Mouse (Mus musculus) forebrain, embryonic 16.5 days (tissue): ENCODE measurements around the gene Clstn3. TPM values are rescaled to one million over a fixed set of nuclear protein-coding genes. Genes with fewer than 3 reads are reported as not detected.

Experiments
- ATAC-seq: fragments of 200-750 bp; cut with Nextera tagmentation; 2 replicates; pipeline ENCODE4 v1.8.0; 2017; ENCODE audit warnings: mild to moderate bottlenecking, moderate library complexity
- H3K27ac ChIP-seq: fragments of 300-500 bp; sonication (generic); 2 replicates; pipeline ENCODE4 v1.5.1; 2014; ENCODE audit warnings: low read length, control low read depth
- H3K27me3 ChIP-seq: fragments of 300-500 bp; sonication (generic); replicated peaks from 2 replicates; pipeline ENCODE4 v1.6.1; 2014; ENCODE audit warnings: low read length; ENCODE audit not compliant: control insufficient read depth, insufficient read depth
- H3K36me3 ChIP-seq: fragments of 300-500 bp; sonication (generic); 2 replicates; pipeline ENCODE4 v1.6.1; 2014; ENCODE audit not compliant: control insufficient read depth, insufficient read depth
- H3K4me1 ChIP-seq: fragments of 300-500 bp; sonication (generic); replicated peaks from 2 replicates; pipeline ENCODE4 v1.6.1; 2014; ENCODE audit warnings: low read length; ENCODE audit not compliant: control insufficient read depth, insufficient read depth
- H3K4me2 ChIP-seq: fragments of 300-500 bp; sonication (generic); 2 replicates; pipeline ENCODE4 v1.6.1; 2014; ENCODE audit warnings: mild to moderate bottlenecking, low read length, control low read depth
- H3K4me3 ChIP-seq: fragments of 300-500 bp; sonication (generic); replicated peaks from 2 replicates; pipeline ENCODE4 v1.5.1; 2014; ENCODE audit warnings: mild to moderate bottlenecking, low read length, control low read depth
- H3K9ac ChIP-seq: fragments of 300-500 bp; sonication (generic); replicated peaks from 2 replicates; pipeline ENCODE4 v1.6.1; 2014; ENCODE audit warnings: low read depth, low read length, control low read depth
- H3K9me3 ChIP-seq: fragments of 300-500 bp; sonication (generic); 2 replicates; pipeline ENCODE4 v1.6.1; 2016; ENCODE audit warnings: low read length; ENCODE audit not compliant: control insufficient read depth
- WGBS: fragments of 180-500 bp; shearing (Covaris S2); extraction: QIAGEN DNeasy Blood & Tissue Kit; methylation state at CpG from one replicate; pipeline ENCODE4 v1.1.7; 2014; 5-methylcytosine and 5-hydroxymethylcytosine counted together
- polyA plus RNA-seq: library from polyadenylated mRNA; unstranded; fragments of >200 nt; fragmentation: Nextera tagmentation; extraction: Ambion mirVana; gene quantifications from 2 replicates; pipeline ENCODE4 v1.2.1, GENCODE M21; 2015

Gene Clstn3
- polyA plus RNA-seq, 1 experiment from 2014 or later = 90.9 TPM

DNA sequence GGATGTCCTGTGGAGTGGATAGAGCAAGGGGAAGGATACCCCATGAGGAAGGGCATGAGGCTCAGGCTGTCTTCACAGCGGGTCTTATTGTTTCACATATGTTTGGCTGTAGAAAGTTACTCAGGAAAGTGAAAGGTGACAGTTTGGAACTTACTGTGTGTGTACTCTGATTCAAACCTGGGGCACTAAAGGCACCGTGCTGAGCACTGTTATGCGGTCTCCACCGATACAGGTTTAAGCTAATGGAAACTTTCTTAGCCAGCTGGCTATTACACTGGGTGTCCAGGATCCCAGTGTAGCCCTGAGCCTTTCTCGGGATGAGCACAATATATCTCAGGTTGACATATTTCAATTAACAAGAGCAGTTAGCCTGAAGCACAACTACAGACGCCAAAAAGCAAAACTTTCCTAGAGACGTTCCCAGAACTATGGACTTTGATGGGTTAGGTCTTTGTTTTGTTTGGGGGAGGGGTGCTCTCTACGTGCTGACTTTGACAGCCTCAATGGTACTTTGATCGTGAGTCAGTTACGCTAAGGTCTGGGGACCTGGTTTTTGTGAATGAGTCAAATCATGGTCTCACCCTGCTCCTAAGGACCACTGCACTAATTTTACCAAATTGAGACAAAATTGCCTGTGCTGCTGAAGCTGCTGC is 35.4 kb upstream of the Clstn3 start:
- no peak for ATAC-seq
- Histone ChIP-seq H3K9me3 (no peaks in the 10 kb centered on the region), H3K27me3 (no peaks in the 10 kb centered on the region), H3K9ac (no peak overlapping the region), H3K36me3 (no peaks in the 10 kb centered on the region), H3K27ac (no peak overlapping the region), H3K4me1 (no peaks in the 10 kb centered on the region), H3K4me3 (no peak overlapping the region), H3K4me2 (no peak overlapping the region)
- WGBS = 44% methylated on average over 10 of the region's 10 CpGs

DNA sequence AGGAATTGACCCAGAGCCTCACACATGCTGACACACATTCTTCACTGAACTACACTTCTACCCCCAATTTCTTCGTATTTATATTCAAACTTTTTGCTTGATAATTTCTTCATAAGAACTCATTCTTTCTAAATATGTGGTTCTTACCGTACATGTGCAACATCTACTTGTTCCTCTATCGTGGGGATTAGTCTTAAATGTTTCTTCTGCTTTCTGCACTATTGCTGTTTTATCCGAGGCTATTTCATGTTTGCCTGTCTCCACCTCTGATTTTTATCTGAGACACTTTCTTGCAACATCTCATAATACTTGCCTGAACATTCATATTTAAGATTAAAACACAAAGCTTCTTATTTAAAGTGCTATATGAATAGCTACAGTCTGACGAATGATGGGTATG is 31.5 kb upstream of the Clstn3 start:
- Histone ChIP-seq H3K27me3 (no peaks in the 10 kb centered on the region), H3K36me3 (no peaks in the 10 kb centered on the region), H3K4me1 (no peaks in the 10 kb centered on the region), H3K9ac (no peak overlapping the region), H3K9me3 (no peaks in the 10 kb centered on the region), H3K27ac (no peak overlapping the region), H3K4me3 (no peak overlapping the region), H3K4me2 (no peak overlapping the region)
- no peak for ATAC-seq
- WGBS = 91% methylated on average over 5 of the region's 5 CpGs

DNA sequence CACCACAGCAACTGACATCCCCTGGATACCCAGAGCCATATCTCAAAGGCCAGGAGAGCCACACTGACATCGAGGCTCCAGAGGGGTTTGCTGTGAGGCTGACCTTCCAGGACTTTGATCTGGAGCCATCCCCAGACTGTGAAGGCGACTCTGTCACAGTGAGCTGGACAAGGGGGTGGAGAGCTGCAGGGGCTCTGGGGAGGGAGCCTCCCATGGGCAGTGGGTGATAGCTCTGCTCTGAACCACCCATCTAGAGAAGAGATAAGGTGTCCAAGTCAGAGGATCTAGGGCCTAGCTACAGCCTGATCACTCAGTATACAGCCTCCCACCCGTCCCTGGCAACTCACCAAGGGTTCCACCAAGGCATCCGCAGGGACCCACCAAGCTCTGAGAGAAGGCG is 29.3 kb upstream of the Clstn3 start:
- Histone ChIP-seq H3K9ac (no peak overlapping the region), H3K4me2 (no peak overlapping the region), H3K27ac (no peak overlapping the region), H3K9me3 (no peaks in the 10 kb centered on the region), H3K4me1 (no peaks in the 10 kb centered on the region), H3K27me3 (no peaks in the 10 kb centered on the region), H3K4me3 (no peak overlapping the region), H3K36me3 (no peaks in the 10 kb centered on the region)
- WGBS = 85% methylated on average over 5 of the region's 5 CpGs
- ATAC-seq = no peak

DNA sequence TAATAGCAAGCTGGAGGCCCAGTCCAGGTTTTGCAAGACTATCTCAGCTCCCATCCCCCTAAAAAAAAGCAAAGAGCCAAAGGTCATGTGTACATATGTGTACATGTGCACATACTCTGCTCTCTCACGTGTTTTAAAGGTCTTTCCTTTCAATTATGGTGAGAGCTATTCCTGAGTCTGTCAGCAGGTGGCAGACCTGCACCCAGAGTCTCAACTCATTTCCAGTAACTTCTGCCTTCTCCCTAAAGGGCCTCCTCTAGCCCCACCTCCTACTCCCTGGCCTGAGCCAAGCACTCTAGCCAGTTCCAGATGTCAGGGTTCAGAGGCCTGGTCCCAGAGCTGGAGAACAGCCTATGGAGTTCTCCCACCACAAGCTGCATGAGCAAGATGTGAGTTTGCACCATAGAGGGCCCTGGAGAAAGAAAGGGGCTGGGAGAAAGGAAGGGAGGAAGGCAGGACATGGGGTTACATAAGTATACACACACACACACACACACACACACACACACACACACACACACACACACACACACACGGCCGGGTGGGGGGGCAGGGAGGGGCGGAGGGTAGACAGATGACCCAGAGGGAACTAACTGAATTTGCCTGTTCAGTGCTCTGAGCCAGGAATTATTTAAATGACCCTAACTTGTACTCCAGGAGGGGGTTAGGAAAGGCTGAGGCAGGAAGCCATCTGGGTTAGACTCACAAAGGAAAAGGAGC is 28.4 kb upstream of the Clstn3 start, which contains the start of gene C1rl:
Gene C1rl (plus strand): TSS at position 272 of the 720 bp plus-strand sequence.
- Histone ChIP-seq H3K4me2 (no peak within 1 kb of the TSS), H3K9me3 (no peaks in the 10 kb centered on the region), H3K9ac (no peak within 1 kb of the TSS), H3K4me1 (no peaks in the 10 kb centered on the region), H3K27me3 (no peaks in the 10 kb centered on the region), H3K4me3 (no peak within 1 kb of the TSS), H3K36me3 (no peaks in the 10 kb centered on the region), H3K27ac (no peak within 1 kb of the TSS)
- peak; percentile 45; the same call in 1 of the 2 replicates for ATAC-seq
- 55% methylated on average over 4 of the region's 4 CpGs for WGBS

DNA sequence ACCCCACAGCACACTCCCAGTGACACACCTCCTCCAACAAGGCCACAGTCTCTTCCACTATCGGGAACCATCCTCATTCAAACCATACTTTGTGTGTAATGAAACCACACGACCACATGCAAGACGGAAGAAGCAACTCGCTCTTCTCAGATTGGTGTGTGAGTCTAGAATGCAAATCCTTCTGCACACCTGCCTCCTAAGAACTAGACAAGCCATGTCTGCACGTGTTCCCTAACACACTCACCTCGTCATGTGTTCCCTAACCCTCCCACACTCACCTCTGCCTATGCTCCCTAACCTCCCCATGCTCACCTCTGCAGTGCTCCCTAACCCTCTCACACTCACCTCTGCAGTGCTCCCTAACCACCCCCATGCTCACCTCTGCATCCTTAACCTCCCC is 26.8 kb upstream of the Clstn3 start:
- no peak overlapping the region for H3K4me2 ChIP-seq
- no peaks in the 10 kb centered on the region for H3K9me3 ChIP-seq
- no peak overlapping the region for H3K27ac ChIP-seq
- no peaks in the 10 kb centered on the region for H3K27me3 ChIP-seq
- ATAC-seq = no peak
- H3K4me1 ChIP-seq = no peaks in the 10 kb centered on the region
- H3K9ac ChIP-seq = no peak overlapping the region
- H3K36me3 ChIP-seq = no peaks in the 10 kb centered on the region
- H3K4me3 ChIP-seq = no peak overlapping the region
- 79% methylated on average over 6 of the region's 6 CpGs for WGBS

DNA sequence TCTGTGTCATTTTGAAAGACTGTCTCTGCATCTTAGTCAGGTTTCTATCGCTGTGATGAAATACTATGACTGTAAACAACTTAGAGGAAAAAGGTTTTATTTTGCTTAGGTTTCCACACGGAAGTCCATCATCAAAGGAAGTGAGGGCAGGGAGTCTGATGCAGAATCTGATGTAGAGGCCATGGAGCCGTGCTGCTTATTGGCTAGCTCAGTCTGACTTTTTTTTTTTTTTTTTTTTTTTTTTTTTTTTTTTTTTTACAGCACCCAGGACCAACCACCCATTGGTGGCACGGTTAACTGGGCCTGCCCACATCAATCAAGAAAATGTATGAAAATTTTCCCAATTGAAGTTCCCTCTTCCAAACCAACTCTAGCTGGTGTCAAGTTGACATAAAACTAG is 24.4 kb upstream of the Clstn3 start:
- 76% methylated on average over 4 of the region's 4 CpGs for WGBS
- H3K9me3 ChIP-seq = no peaks in the 10 kb centered on the region

DNA sequence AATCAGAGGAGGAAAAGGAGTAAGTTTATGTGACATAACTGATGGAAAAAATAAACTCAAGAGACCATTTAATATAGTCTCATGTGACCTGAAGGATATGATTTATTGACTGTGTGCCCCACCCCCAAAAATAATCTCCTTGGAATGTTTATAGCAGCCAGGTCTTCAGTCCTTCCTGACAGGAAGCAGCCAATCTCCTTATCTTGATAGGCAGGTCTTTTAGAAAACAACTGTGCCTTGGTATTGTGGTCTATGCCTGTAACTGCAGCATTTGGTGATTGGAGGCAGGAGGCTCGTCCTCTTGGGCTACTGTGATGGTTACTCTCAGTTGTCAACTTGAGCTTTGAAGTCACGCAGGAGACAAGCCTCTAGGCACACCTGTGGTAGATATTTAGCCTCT is 22.9 kb upstream of the Clstn3 start:
- Histone ChIP-seq H3K4me3 (no peak overlapping the region), H3K27ac (no peak overlapping the region), H3K4me2 (no peak overlapping the region), H3K27me3 (no peaks in the 10 kb centered on the region), H3K36me3 (no peaks in the 10 kb centered on the region), H3K4me1 (no peaks in the 10 kb centered on the region), H3K9me3 (no peaks in the 10 kb centered on the region), H3K9ac (no peak overlapping the region)
- ATAC-seq = no peak
- 57% methylated on average over 2 of the region's 2 CpGs for WGBS

More for the DNA sequence above, 24.4 kb upstream of the Clstn3 start:
- Histone ChIP-seq H3K27me3 (no peaks in the 10 kb centered on the region), H3K4me2 (no peak overlapping the region), H3K4me1 (no peaks in the 10 kb centered on the region), H3K9ac (no peak overlapping the region), H3K27ac (no peak overlapping the region), H3K4me3 (no peak overlapping the region), H3K36me3 (no peaks in the 10 kb centered on the region)
- no peak for ATAC-seq

DNA sequence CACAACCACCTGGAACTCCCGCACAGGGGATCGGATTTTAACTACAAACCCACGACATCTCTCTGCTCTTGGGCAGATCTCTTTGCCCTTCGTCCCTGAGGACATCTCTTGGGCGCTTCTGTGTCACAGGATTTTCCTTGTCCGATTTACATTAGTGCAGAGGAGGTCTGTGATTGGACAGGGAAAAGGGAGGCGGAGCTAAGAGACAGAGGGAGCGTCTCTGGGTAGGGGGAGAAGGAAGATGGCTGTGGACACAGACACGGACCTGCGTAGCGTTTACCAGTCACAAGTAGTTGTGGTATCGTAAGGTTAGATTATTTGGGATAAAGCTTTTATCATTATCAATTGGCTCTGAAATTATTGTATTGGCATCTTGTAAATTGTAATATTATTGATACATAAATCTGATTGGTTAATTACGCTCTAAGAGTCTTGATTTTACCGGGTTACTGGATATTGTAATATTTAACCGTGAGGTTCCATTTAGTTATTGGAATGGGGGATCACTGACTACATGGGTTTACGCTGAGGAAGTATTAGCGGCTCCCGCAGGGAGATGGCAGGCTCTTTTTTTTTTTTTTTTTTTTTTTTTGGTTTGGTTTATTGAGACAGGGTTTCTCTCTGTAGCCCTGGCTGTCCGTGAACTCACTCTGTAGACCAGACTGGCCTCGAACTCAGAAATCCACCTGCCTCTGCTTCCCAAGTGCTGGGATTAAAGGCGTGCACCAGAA is 21.0 kb upstream of the Clstn3 start:
- Histone ChIP-seq H3K36me3 (no peaks in the 10 kb centered on the region), H3K27me3 (no peaks in the 10 kb centered on the region), H3K27ac (no peak overlapping the region), H3K4me1 (no peaks in the 10 kb centered on the region), H3K9me3 (no peaks in the 10 kb centered on the region), H3K9ac (no peak overlapping the region), H3K4me3 (peak overlapping the region; percentile 27), H3K4me2 (peak overlapping the region; percentile 39)
- peak; percentile 93 for ATAC-seq
- WGBS = 32% methylated on average over 21 of the region's 21 CpGs

DNA sequence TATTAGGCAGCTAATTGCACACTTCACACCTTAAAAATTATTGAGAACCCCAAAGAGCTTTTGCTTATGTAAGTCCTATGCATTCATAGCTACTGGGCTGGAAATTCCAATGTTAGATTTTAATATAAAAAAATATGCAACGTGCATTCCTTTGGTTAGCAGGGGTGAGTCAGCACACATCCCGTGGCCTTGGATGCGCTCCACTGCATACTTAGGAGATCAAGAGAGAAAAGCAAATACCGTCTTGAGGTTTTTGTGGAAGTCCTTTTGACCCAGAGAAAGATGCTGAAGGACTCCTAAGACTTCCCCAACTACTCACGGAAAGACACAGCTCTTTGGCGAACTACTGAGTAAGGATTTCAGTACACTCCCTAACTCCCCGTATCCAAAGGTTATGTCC is 20.3 kb upstream of the Clstn3 start:
- Histone ChIP-seq H3K4me1 (no peaks in the 10 kb centered on the region), H3K9ac (no peak overlapping the region), H3K4me2 (peak overlapping the region; percentile 39; the same call in 1 of the 2 replicates), H3K27me3 (no peaks in the 10 kb centered on the region), H3K27ac (no peak overlapping the region), H3K36me3 (no peaks in the 10 kb centered on the region), H3K9me3 (no peaks in the 10 kb centered on the region), H3K4me3 (no peak overlapping the region)
- 85% methylated on average over 7 of the region's 7 CpGs for WGBS
- no peak for ATAC-seq
